Mouse (Mus musculus) kidney, embryonic 15.5 days (tissue): ENCODE data around the gene Gstt1. TPM values are rescaled to one million over a fixed set of nuclear protein-coding genes. Genes with fewer than 3 reads are reported as not detected.

Experiments
- ATAC-seq: fragments of 200-750 bp; cut with Nextera tagmentation; replicated peaks from 2 replicates; pipeline ENCODE4 v1.8.0; 2017; ENCODE audit warnings: moderate TSS enrichment; ENCODE audit not compliant: low FRiP score
- H3K27ac ChIP-seq: fragments of 300-500 bp; sonication (generic); 2 replicates; pipeline ENCODE4 v1.5.1; 2015; ENCODE audit warnings: mild to moderate bottlenecking, inconsistent platforms
- H3K27me3 ChIP-seq: fragments of 300-500 bp; sonication (generic); 2 replicates; pipeline ENCODE4 v1.6.1; 2015; ENCODE audit warnings: inconsistent platforms
- H3K36me3 ChIP-seq: fragments of 300-500 bp; sonication (generic); 2 replicates; pipeline ENCODE4 v1.6.1; 2015; ENCODE audit warnings: inconsistent platforms
- H3K4me1 ChIP-seq: fragments of 300-500 bp; sonication (generic); 2 replicates; pipeline ENCODE4 v1.6.1; 2015; ENCODE audit warnings: inconsistent platforms
- H3K4me2 ChIP-seq: fragments of 300-500 bp; sonication (generic); 2 replicates; pipeline ENCODE4 v1.6.1; 2015; ENCODE audit warnings: moderate library complexity, mild to moderate bottlenecking, inconsistent platforms
- H3K4me3 ChIP-seq: fragments of 300-500 bp; sonication (generic); replicated peaks from 2 replicates; pipeline ENCODE4 v1.5.1; 2015; ENCODE audit warnings: mild to moderate bottlenecking, inconsistent platforms
- H3K9ac ChIP-seq: fragments of 300-500 bp; sonication (generic); 2 replicates; pipeline ENCODE4 v1.6.1; 2015; ENCODE audit warnings: mild to moderate bottlenecking, inconsistent platforms
- H3K9me3 ChIP-seq: fragments of 300-500 bp; sonication (generic); replicated peaks from 2 replicates; pipeline ENCODE4 v1.6.1; 2016; ENCODE audit warnings: inconsistent platforms
- WGBS: fragments of 180-500 bp; shearing (Covaris S2); methylation state at CpG from one replicate; pipeline ENCODE4 v1.1.7; 2015; ENCODE audit warnings: mixed read lengths; 5-methylcytosine and 5-hydroxymethylcytosine counted together
- polyA plus RNA-seq: library from polyadenylated mRNA; unstranded; fragments of >200 nt; fragmentation: Nextera tagmentation; extraction: Ambion mirVana; gene quantifications from 2 replicates; pipeline ENCODE4 v1.2.1, GENCODE M21; 2015

Gstt1 gene
- polyA plus RNA-seq, 1 experiment from 2014 or later, result 15.8 TPM

- 92% methylated on average over 11 of the region's 11 CpGs for WGBS
- H3K27me3 ChIP-seq, result no peaks in the 10 kb centered on the region
- peaks cover 75% of the 10 kb centered on the region for H3K36me3 ChIP-seq
- no peak for ATAC-seq
- H3K4me3 ChIP-seq, result no peak overlapping the region
- H3K4me2 ChIP-seq, result no peak overlapping the region
- H3K27ac ChIP-seq, result no peak overlapping the region
- H3K4me1 ChIP-seq, result no peaks in the 10 kb centered on the region
- 0 out of 2 replicates have a peak, but pooled peaks cover 2% of the 10 kb centered on the region for H3K9me3 ChIP-seq
- H3K9ac ChIP-seq, result no peak overlapping the region
Observed at GRCm38 (mm10) chr10:75756719-75757118, 41.7 kb downstream of the Gstt1 start.

GRCm38 (mm10) chr10:75744017-75744416 is 54.4 kb downstream of the Gstt1 start:
- Histone ChIP-seq H3K36me3 (peaks cover 93% of the 10 kb centered on the region), H3K9me3 (no peaks in the 10 kb centered on the region), H3K4me2 (no peak overlapping the region), H3K27ac (no peak overlapping the region), H3K9ac (no peak overlapping the region), H3K27me3 (no peaks in the 10 kb centered on the region), H3K4me1 (no peaks in the 10 kb centered on the region), H3K4me3 (no peak overlapping the region)
- peak; percentile 85 for ATAC-seq
- WGBS, result 39% methylated on average over 3 of the region's 3 CpGs

- Histone ChIP-seq H3K27me3 (no peaks in the 10 kb centered on the region), H3K4me3 (no peak overlapping the region), H3K36me3 (peaks cover 93% of the 10 kb centered on the region), H3K27ac (no peak overlapping the region), H3K9ac (no peak overlapping the region), H3K4me1 (no peaks in the 10 kb centered on the region), H3K9me3 (no peaks in the 10 kb centered on the region), H3K4me2 (no peak overlapping the region)
- WGBS, result 92% methylated on average over 12 of the region's 12 CpGs
- ATAC-seq, result no peak
Observed at GRCm38 (mm10) chr10:75743369-75743768, 55.0 kb downstream of the Gstt1 start.

- no peak overlapping the region for H3K4me3 ChIP-seq
- 96% methylated on average over 3 of the region's 3 CpGs for WGBS
- H3K4me2 ChIP-seq, result no peak overlapping the region
- no peaks in the 10 kb centered on the region for H3K4me1 ChIP-seq
- no peak for ATAC-seq
- no peaks in the 10 kb centered on the region for H3K9me3 ChIP-seq
- H3K27me3 ChIP-seq, result no peaks in the 10 kb centered on the region
- H3K9ac ChIP-seq, result no peak overlapping the region
- H3K27ac ChIP-seq, result no peak overlapping the region
- peaks cover 92% of the 10 kb centered on the region for H3K36me3 ChIP-seq
Observed at GRCm38 (mm10) chr10:75740866-75741265, 57.5 kb downstream of the Gstt1 start.

Other genes with a start within 250 kb of the Gstt1 start
- 3.0 and 3.1 TPM in 2 replicates for gene Lrrc75b, start 238.3 kb downstream of the Gstt1 start, polyA plus RNA-seq
- 128 and 137 TPM in 2 replicates for gene Ggt1, start 237.0 kb downstream of the Gstt1 start, polyA plus RNA-seq
- 6.7 and 7.7 TPM in 2 replicates for gene Ggt5, start 209.2 kb downstream of the Gstt1 start, polyA plus RNA-seq
- gene Susd2, start 154.6 kb downstream of the Gstt1 start, polyA plus RNA-seq, result 16.5 and 22.6 TPM in 2 replicates
- gene Cabin1, start 34.2 kb downstream of the Gstt1 start, polyA plus RNA-seq, result 35.1 and 37.8 TPM in 2 replicates
- 81.8 and 84.2 TPM in 2 replicates for gene Ddt, start 25.2 kb downstream of the Gstt1 start, polyA plus RNA-seq
- gene Gm20441, start 17.6 kb downstream of the Gstt1 start, polyA plus RNA-seq, result 0.40 TPM in 1 of 2 replicates, not detected in the other
- 42.2 and 43.8 TPM in 2 replicates for gene Gstt3, start 17.2 kb downstream of the Gstt1 start, polyA plus RNA-seq
- gene Gstt4, start 24.0 kb upstream of the Gstt1 start, polyA plus RNA-seq, result not detected in 2 replicates
- 38.2 and 39.6 TPM in 2 replicates for gene Gstt2, start 38.8 kb upstream of the Gstt1 start, polyA plus RNA-seq
- gene Mif, start 61.7 kb upstream of the Gstt1 start, polyA plus RNA-seq, result 2,032 and 2,056 TPM in 2 replicates
- 3.3 and 5.0 TPM in 2 replicates for gene Derl3, start 94.8 kb upstream of the Gstt1 start, polyA plus RNA-seq
- gene Smarcb1, start 123.0 kb upstream of the Gstt1 start, polyA plus RNA-seq, result 219 and 239 TPM in 2 replicates
- gene Chchd10, start 134.5 kb upstream of the Gstt1 start, polyA plus RNA-seq, result 140 and 148 TPM in 2 replicates
- 48.2 and 57.3 TPM in 2 replicates for gene Mmp11, start 137.9 kb upstream of the Gstt1 start, polyA plus RNA-seq
- gene Gm867, start 142.1 kb upstream of the Gstt1 start, polyA plus RNA-seq, result 0.30 and 1.0 TPM in 2 replicates
- 0.57 and 1.2 TPM in 2 replicates for gene Vpreb3, start 144.5 kb upstream of the Gstt1 start, polyA plus RNA-seq
- gene Gm5134, start 155.9 kb upstream of the Gstt1 start, polyA plus RNA-seq, result 0.05 TPM in 1 of 2 replicates, not detected in the other
- gene Zfp280b, start 234.1 kb upstream of the Gstt1 start, polyA plus RNA-seq, result 24.6 and 24.9 TPM in 2 replicates